8 mouse cellular contexts compared by ENCODE assay signal in the genomic region with DNA sequence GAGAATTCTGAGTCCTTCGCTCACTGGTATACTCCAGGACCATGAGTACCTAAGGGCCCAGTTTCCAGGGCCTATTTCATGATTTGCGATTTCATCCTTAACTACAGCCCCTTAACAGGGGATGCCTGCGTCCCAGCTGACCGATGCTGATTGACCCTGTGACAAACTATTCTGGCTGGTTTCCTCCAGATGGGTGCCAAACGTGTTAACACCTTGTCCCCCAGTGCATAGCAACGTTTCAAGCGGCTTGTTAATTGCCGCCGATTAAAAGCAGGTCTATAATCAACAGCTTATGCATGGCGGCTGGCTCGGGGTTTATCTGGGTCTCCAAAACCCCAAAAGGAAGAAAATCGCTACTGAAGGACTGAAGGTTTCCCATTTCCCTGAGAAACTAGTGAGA. TPM values are rescaled to one million over a fixed set of nuclear protein-coding genes. Genes with fewer than 3 reads are reported as not detected.
DNase-seq lines count a peak whose midpoint lies in the region; ATAC-seq and TF ChIP-seq lines count a peak whose summit lies in the region.

No protein-coding gene starts in this region.

- no peaks in the 10 kb centered on the region for H3K4me1 ChIP-seq in kidney, postnatal 0 days (replicated peaks; ENCODE audit: insufficient read depth, low read length)
- peaks cover 15% of the 10 kb centered on the region for H3K4me1 ChIP-seq in forebrain, embryonic 10.5 days
- H3K4me1 ChIP-seq in limb, embryonic 12.5 days (replicated peaks), result no peaks in the 10 kb centered on the region; the same call in 1 of the 2 replicates

- H3K9ac ChIP-seq in kidney, postnatal 0 days (ENCODE audit: low read depth, low read length), result 0 out of 2 replicates have a peak overlapping the region, but pooled peaks have one; percentile 5
- H3K9ac ChIP-seq in limb, embryonic 12.5 days (replicated peaks), result no peak overlapping the region

- no peaks in the 10 kb centered on the region for H3K36me3 ChIP-seq in kidney, postnatal 0 days (ENCODE audit: insufficient read depth, low read length)
- no peaks in the 10 kb centered on the region for H3K36me3 ChIP-seq in forebrain, embryonic 10.5 days (replicated peaks)
- H3K36me3 ChIP-seq in limb, embryonic 12.5 days, result no peaks in the 10 kb centered on the region

- DNase-seq in kidney, postnatal 0 days (ENCODE audit: low spot score), result peak; percentile 36
- no peak for DNase-seq in kidney, postnatal 36 days
- DNase-seq in forebrain, embryonic 10.5 days (ENCODE audit: extremely low spot score, low spot score), result no peak
- peak; percentile 28 for DNase-seq in retina, embryonic 14.5 days (ENCODE audit: low spot score)
- DNase-seq in T-cell, adult 2 months (ENCODE audit: low spot score), result no peak
- no peak for DNase-seq in layer of hippocampus, adult 9-10 months (ENCODE audit: low spot score)
- DNase-seq in testis, postnatal 14 days (ENCODE audit: low spot score), result no peak

- H3K4me3 ChIP-seq in kidney, postnatal 0 days (replicated peaks; ENCODE audit: low read depth, low read length), result peak overlapping the region; percentile 23
- H3K4me3 ChIP-seq in forebrain, embryonic 10.5 days, result peak overlapping the region; percentile 43
- H3K4me3 ChIP-seq in limb, embryonic 12.5 days (replicated peaks), result peak overlapping the region; percentile 30

- H3K27ac ChIP-seq in kidney, postnatal 0 days, result no peak overlapping the region
- peak overlapping the region; percentile 51 for H3K27ac ChIP-seq in forebrain, embryonic 10.5 days
- no peak overlapping the region for H3K27ac ChIP-seq in limb, embryonic 12.5 days

- ATAC-seq in kidney, postnatal 0 days (replicated peaks; ENCODE audit: low FRiP score, low read depth), result no peak
- ATAC-seq in limb, embryonic 12.5 days (ENCODE audit: insufficient number of reproducible peaks, insufficient read depth, low FRiP score, low TSS enrichment, low read depth), result 0 out of 2 replicates have a peak, but pooled peaks have one; percentile 20

- peak overlapping the region; percentile 53 for H3K4me2 ChIP-seq in kidney, postnatal 0 days (ENCODE audit: low read length)
- peak overlapping the region; percentile 46 for H3K4me2 ChIP-seq in limb, embryonic 12.5 days

- WGBS in kidney, postnatal 0 days, result 11% methylated on average over 12 of the region's 12 CpGs
- WGBS in forebrain, embryonic 10.5 days, result 8% methylated on average over 12 of the region's 12 CpGs
- WGBS in limb, embryonic 12.5 days, result 3% methylated on average over 12 of the region's 12 CpGs

- 0 out of 2 replicates have a peak, but pooled peaks cover 3% of the 10 kb centered on the region for H3K27me3 ChIP-seq in kidney, postnatal 0 days (ENCODE audit: insufficient read depth, low read length)
- H3K27me3 ChIP-seq in forebrain, embryonic 10.5 days (ENCODE audit: poor library complexity, severe bottlenecking), result peaks cover 61% of the 10 kb centered on the region
- H3K27me3 ChIP-seq in limb, embryonic 12.5 days, result peaks cover 13% of the 10 kb centered on the region

- H3K9me3 ChIP-seq in kidney, postnatal 0 days (replicated peaks; ENCODE audit: low read length), result no peaks in the 10 kb centered on the region
- H3K9me3 ChIP-seq in forebrain, embryonic 10.5 days, result no peaks in the 10 kb centered on the region
- H3K9me3 ChIP-seq in limb, embryonic 12.5 days, result no peaks in the 10 kb centered on the region

- no peak for TF ChIP-seq CTCF in kidney, postnatal 0 days (IDR thresholded peaks at IDR 0.05; ENCODE audit: low read depth)

RNA-seq across cellular contexts. Expression of a gene that starts 18.5 kb away (rescaled TPM):
- polyA plus RNA-seq in kidney, postnatal 0 days (2015; fragmentation: Nextera tagmentation; extraction: Ambion mirVana), result 4.2 and 4.7 TPM in 2 replicates
- 4.8 and 6.0 TPM in 2 replicates for polyA plus RNA-seq in forebrain, embryonic 10.5 days (2016; fragmentation: Nextera tagmentation; extraction: Ambion mirVana)
- 0.92 and 1.0 TPM in 2 replicates for polyA plus RNA-seq in limb, embryonic 12.5 days (2016; fragmentation: Nextera tagmentation; extraction: Ambion mirVana)

RNA-seq across cellular contexts. Expression of a gene that starts 52.4 kb away (rescaled TPM):
- polyA plus RNA-seq in kidney, postnatal 0 days (2015; fragmentation: Nextera tagmentation; extraction: Ambion mirVana), result 5.6 and 6.8 TPM in 2 replicates
- polyA plus RNA-seq in forebrain, embryonic 10.5 days (2016; fragmentation: Nextera tagmentation; extraction: Ambion mirVana), result 0.56 and 0.77 TPM in 2 replicates
- 0.38 and 0.93 TPM in 2 replicates for polyA plus RNA-seq in limb, embryonic 12.5 days (2016; fragmentation: Nextera tagmentation; extraction: Ambion mirVana)

Comparison
In these comparisons a context has a peak if more than half of its experiments do, and no peak if none do; other contexts are left out.
1. DNase-seq: peak in kidney, postnatal 0 days (single experiment) and retina, embryonic 14.5 days (single experiment); none in kidney, postnatal 36 days (0 of 2), forebrain, embryonic 10.5 days (single experiment), T-cell, adult 2 months (single experiment), layer of hippocampus, adult 9-10 months (single experiment) and testis, postnatal 14 days (single experiment).
2. Peak in every context shown above with its lines, with median percentiles within 50 percentile points of each other: H3K4me3 ChIP-seq.